Mouse (Mus musculus) olfactory bulb, adult 2 months (tissue): ENCODE data around the gene Rft1.

Source experiments
- CTCF ChIP-seq: fragments of 200-500 bp; IDR thresholded peaks from 2 replicates; pipeline ENCODE4 v1.5.1; 2012; ENCODE audit warnings: low read depth, mild to moderate bottlenecking, low read length, moderate library complexity; ENCODE audit not compliant: insufficient read depth
- POLR2A ChIP-seq: fragments of 200-500 bp; IDR thresholded peaks from 2 replicates; pipeline ENCODE4 v1.6.1; 2012; ENCODE audit warnings: mild to moderate bottlenecking, low read depth, low read length, moderate library complexity; ENCODE audit not compliant: insufficient read depth

GRCm38 (mm10) chr14:30666061-30666460 lies 11.9 kb downstream of the Rft1 start:
- TF ChIP-seq CTCF (no peak), POLR2A (no peak)
